ENCODE assay signal across 11 mouse cellular contexts in genomic region chr5:22888345-22888744, GRCm38 (mm10).
DNase-seq lines count a peak whose midpoint lies in the region; ATAC-seq lines count a peak whose summit lies in the region.
"Had no signal": no experiment of that assay in that cellular context is flagged by ENCODE, and none has a peak within 500 bp of the region (broad histone marks: within the 10 kb centered on the region; RNA-seq: fewer than 3 reads in every experiment).

No protein-coding gene starts in this region.

- peak; percentile 31 for DNase-seq in cerebellum, adult 11 months
- peak; percentile 81 for DNase-seq in brain, adult 2 months (ENCODE audit: low read depth, low spot score)
- peak; percentile 9 to 19 for DNase-seq in frontal cortex, postnatal 14 days (ENCODE audit: low spot score in 2 of 2)
- peak; percentile 20 to 74 for DNase-seq in left cerebral cortex, adult 9 months (ENCODE audit: low spot score in 2 of 2)
- no peak for DNase-seq in urinary bladder, adult 18-20 months (ENCODE audit: low spot score in 2 of 2)
- DNase-seq in yolk sac, embryonic 10.5 days (ENCODE audit: low spot score) = no peak
- no peak for DNase-seq in kidney, postnatal 14 days
- DNase-seq: heart, postnatal 10 days; kidney, postnatal 10 days; liver had no signal

- ATAC-seq in cerebellum, adult (ENCODE audit: insufficient number of reproducible peaks, low FRiP score, low TSS enrichment) = no peak; the same call in 1 of the 2 replicates

Comparison
In these comparisons a context has a peak if more than half of its experiments do, and no peak if none do; other contexts are left out.
1. DNase-seq: peak in cerebellum, adult 11 months (single experiment), brain, adult 2 months (single experiment), frontal cortex, postnatal 14 days (2 of 2) and left cerebral cortex, adult 9 months (2 of 2); none in urinary bladder, adult 18-20 months (0 of 2), yolk sac, embryonic 10.5 days (single experiment) and kidney, postnatal 14 days (single experiment).